Mouse (Mus musculus): ENCODE results near the gene Tmod3.
"Not testable (repeated sequence)": the region's sequence is repeated elsewhere in the genome, so short reads cannot be mapped to it uniquely, and the experiment has no call there.

Tmod3 gene

DNA sequence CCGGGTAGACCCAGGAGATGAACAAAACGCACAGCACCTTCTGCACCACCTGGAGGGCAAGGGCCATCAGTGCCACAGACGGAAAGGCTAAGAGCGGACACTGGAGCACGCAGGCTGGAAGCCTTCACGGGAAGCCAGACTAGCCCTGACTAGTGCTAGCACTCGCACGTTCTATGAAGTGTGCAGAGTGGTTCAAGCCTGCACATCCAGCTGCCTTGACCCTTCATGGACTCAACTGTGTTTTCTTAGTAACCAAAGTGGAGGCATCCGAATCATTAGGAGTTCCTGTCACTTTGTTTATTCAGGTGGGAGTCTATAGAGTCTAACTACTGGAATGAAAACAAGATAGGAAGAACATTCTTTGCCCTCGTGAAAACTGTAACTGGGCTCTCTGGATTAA is 63.5 kb downstream of the Tmod3 start:
- no peak for DNase-seq (ENCODE audit: low spot score)

DNA sequence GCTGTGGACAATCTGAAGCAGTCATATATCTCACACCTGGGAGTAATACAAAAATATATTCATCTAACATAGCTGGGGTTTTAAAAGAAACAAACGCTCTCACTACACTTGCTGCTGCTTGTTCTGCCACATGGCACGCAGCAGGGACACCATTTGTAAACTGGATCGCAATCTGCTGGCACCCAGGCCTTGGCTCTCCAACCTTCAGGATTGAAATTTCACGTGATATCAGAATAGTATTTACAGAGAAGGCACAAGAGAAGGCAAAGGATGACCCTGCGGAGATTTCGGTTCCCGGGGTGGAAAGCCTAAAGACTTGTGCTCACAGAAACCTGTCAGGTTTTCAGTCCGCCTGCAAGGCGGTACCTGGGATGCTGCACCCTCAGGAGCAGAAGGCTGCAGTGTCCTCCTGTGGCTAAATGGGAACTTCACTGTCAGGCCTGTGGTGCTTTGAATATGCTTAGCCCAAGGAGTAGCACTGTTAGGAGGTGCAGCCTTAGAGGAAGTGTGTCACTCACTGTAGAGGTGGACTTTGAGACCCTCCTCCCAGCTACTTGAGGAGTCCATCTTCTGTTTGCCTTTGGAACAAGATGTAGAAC is 65.0 kb downstream of the Tmod3 start:
- no peak for DNase-seq (ENCODE audit: low spot score)

DNA sequence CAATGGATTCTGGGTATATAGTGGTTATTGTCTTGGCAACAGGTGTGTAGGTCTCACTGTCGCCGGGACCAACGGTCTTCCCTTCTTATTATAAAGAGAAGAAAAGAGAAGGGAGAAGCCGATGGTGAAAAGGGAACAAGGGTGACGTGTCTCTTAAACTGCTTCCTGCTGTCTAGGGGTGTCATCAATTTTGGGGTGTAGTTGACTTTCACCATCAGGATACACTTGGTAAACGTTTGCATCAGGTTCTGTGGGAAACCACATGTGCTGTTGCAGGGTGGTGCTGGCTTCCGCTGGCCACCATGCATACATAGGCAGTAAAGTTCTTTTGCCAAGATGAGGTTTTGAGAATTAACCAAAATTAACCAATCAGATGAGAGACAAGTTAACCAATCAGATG is 71.2 kb downstream of the Tmod3 start:
- DNase-seq (ENCODE audit: low spot score): not testable (repeated sequence)

DNA sequence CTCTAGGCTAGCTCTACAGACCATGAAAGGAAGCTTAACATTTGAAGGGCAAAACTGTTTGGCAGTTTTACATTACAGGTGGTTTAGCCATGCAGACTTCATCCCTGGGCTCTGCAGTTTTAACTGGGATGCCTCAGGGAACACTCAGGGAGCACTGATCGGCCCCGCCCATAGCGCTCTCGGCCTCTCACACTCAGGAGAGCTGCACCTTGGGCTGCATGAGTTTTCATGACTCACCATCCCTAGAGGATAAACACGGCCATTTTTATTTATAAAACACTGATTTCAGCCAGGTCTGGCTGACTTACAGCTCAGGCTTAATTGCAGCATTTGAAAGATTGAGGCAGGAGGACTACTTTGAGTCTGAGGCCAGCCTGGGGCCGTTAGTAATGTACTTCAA is 74.2 kb downstream of the Tmod3 start:
- DNase-seq (ENCODE audit: low spot score): no peak

DNA sequence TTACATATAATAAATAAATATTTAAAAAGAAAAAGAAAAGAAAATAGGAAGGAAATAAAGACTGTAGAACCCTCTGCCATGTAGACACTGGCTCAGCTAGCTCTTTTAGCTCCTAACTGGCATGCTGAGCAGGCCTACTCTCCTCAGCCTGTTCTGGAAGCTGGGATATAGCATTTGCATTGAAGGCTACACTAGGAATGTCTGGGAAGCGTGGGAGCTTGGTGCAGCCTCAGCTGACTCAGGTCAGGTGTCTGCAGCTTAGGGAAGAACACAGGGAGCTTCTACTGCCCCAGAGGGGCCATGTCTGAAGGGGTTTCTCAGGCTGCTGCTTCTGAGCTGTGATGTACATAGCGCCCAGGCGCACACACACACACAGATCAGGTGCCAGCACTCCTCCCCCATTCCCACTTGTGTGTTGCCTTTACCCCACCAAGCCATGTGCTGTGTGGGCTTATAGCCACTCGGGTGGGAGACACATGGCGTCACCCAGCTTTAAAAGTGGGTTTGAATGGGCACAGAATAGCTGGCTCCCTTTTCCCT is 78.9 kb downstream of the Tmod3 start:
- DNase-seq (ENCODE audit: low spot score): no peak

DNA sequence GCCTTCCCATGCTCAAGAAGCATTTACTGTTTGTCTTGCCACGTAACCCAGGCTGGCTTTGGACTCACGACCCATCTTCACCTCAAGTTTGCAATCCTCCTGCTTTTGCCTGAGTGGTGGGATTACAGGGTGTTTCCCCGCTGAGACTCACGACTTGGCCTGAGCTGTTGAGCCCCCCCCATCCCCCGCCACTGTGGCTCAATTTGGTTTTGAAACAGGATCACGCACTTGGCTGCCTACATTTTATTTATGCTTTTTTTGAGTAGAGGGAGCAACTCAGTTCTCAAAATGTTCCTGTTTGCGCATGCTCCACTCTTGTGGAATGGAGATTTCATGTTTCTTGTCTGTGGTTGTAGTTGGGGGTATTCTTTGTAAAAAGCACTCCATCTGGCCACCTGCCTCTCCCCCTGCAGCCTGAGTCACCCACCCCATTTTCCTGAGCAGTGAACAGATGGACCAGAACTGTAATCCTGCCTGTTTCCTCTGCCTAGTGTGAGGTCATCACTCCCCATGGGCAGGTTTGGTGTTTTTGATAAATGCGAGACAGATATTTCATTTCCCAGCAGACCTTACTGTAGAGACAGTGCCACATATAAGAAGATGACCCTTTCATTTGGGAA is 80.2 kb downstream of the Tmod3 start:
- DNase-seq (ENCODE audit: low spot score): no peak

DNA sequence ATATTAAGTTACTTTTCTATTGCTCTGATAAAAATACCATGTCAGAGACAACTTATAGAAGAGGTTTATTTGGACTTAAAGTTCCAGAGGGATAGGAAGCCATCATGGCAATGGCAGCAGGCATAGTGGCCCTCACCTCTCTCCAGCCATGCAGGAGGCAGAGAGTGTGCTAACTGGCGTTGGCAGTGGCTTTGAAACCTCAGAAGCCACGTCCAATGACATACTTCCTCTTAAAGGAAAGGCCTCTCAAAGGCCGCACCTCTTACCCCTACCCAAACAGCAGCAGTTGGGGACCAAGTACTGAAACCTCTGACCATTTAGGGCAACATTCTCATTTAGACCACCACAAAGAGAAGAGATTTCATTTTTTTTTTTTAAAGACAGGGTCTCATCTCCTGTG is 82.2 kb downstream of the Tmod3 start:
- no peak for DNase-seq (ENCODE audit: low spot score)

DNA sequence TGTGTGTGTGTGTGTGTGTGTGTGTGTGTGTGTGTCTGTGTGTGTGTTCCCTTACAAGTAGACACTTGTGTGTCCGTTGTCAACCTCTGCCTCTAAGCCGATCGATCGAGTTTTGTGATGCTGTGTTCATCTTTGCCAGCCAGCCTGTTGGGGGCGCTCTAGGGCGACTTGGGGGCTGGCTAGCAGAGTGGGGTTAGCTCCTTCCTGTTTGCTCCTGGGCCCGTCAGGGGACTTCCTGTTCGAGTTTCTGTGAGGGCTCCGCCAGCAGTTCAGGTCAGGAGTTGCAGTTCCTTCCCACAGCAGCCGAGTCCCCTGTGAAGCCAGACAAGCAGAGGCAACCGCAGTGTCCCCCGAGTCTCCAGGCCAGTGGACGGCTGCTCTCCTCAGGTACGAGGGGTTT is 91.2 kb downstream of the Tmod3 start:
- DNase-seq (ENCODE audit: low spot score): no peak

DNA sequence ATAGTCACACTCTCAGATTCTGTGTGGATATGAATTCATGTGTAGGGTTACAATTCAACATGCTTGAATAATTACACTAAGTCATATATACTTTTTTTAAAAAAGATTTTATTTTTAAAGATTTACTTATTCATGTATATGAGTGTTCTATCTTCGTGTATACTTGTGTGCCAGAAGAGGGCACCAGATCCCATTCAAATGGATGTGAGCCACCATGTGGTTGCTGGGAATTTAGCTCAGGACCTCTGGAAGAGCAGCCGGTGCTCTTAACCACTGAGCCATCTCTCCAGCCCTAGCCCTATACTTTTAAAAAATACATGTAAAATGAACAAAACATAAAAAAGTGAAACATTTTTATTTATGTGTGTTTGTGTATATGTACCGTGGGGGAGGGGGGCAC is 91.9 kb downstream of the Tmod3 start:
- DNase-seq (ENCODE audit: low spot score): no peak

DNA sequence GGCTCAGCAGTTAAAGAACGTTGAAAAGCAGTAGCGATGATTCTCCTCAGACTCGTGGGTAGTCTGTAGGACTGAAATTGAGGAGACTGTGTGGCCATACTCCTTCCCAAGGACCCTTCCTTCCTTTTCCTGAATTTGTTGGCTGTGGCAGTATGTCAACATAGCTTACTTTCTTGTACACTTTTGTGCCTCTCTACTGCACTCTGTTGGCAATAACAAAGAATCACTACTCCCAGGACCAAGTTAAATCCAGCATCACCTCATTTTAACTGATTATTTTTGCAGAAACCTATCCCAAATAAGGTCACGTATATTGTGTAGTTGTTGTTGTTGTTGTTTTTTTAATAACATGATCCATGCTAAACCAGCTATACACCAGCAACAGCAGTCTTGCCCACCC is 92.8 kb downstream of the Tmod3 start:
- no peak for DNase-seq (ENCODE audit: low spot score)

DNA sequence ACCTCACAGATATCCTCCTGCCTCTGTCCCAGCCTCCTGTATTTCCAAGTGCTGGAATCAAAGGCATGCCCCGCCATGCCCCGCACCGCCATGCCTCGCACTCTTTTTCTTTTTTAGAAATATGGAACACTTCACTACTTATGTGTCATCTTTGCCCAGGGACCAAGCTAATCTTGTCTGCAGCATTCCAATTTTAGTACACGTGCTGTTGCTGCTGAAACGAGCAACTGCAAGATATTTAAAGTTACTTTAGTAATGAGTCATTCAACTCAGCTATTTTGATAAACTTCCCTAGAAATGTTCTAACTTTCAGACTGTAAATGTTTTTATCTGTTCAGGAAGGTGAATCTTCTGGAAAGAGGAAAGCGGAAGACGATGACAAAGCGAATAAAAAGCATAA is 93.6 kb downstream of the Tmod3 start:
- DNase-seq (ENCODE audit: low spot score): no peak

DNA sequence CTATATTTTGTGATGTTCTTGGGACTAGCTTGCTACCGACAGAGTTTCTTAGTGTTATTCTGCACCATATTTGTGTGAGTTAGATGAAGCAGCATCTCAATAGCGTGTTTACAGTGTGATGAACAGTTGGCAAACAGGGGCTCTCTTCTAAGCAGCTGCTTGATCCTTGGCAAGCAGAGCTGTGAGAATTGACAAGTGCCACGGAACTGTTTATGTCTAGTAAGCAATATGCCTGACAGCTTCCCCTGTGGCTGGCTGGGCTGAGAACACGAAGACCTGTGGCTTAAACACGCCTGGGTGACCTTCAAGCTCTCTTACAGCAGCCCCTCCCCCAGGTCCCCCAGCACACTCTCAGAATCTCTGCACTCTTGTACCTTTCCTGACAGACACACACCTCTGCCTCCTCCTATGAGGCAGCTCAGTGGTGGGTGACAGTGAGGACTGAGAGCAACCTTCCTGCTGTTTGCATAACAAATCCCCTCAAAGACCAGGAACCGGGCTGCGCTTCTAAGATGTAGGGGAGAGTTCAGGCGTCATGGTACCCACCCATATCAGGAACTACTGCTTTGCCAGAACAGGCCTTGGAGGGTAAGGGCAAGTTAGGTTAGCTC is 96.3 kb downstream of the Tmod3 start:
- DNase-seq (ENCODE audit: low spot score): no peak

DNA sequence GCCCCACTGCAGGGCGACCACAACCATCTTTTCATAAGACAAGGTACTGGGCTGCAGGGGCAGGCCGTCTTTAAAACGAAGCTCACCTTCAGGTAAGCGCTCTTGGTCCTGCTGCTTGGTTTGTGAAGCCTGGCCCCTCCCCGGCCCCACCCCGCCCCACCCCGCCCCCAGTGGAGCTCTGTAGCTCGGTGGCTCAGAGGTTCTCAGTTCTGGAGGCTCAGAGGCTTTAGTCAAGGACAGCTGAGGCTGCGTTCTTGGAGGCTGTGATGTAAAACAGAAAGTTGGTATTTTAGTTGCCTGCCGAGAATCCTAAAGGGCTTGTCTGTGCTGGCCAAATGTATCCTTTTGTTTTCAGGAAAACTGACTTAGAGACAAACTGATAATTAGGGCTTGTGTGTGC is 103.8 kb downstream of the Tmod3 start:
- no peak for DNase-seq (ENCODE audit: low spot score)

DNA sequence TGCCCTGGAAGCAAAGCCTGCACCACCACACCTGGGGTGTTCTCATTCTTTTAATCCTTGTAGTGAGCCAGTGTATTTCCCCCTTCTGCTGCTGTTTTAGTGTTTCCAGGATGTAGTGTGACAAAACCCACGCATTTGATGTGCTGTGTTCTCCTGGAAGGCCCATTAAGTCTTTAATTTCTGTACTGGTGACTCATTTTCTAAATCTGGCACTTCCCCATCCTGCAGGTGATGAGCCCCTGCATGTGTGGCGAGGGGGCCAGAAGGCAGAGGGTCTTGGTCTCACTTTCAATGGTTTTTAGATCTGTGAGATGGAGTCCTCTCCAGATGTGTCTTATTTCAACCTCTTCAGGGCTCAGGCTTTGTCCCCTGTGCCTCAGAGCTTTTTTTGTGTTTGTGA is 105.5 kb downstream of the Tmod3 start:
- DNase-seq (ENCODE audit: low spot score): no peak

DNA sequence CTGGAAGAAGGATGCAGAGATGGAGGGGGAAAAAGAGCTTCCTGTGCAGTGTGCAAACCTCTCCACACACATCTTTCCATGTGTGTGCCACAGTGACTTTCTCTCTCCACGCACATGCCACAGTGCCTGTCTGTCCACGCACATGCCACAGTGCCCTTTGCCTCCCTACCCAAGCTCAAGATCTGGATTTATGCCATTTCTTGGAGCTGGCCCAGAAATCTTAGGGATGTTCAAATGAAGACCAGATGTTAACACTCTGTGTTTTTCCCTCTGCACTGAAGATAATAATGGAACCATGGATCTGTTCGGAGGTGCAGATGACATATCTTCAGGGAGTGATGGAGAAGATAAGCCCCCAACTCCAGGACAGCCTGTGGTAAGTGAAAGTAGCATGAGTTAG is 111.4 kb downstream of the Tmod3 start:
- no peak for DNase-seq (ENCODE audit: low spot score)
